Mouse (Mus musculus) urinary bladder, postnatal 36 days (tissue): ENCODE data around the gene Gm13128.
"Not testable (repeated sequence)": the region's sequence is repeated elsewhere in the genome, so short reads cannot be mapped to it uniquely, and the experiment has no call there.

Experiments used
- DNase-seq, 2 experiments: peaks; one replicate each; pipeline ENCODE4 v3.0.0; 2022; ENCODE audit warnings: low spot score in 2 of 2, mixed read lengths in 1 of 2

Gene Gm13128

DNA sequence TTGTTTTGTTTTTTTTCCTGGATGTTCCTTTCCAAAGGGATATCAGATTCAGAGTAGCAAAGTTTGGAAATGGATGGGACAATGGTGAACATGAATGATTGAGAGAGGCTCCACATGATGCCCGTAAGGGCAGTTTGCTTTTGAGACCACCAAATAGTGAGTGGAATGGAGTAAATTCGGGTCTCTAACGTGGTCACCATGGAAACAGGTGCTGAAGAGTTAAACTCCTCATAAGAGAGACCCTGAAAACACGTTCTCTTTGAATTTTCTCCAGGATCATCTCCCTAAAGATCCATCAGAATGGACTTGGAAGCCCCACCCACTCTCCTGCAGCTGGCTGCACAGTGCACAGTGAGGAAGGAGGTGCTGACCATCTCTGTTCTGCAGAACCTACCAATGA, at the start of gene Gm13128:
TSS of gene Gm13128 (plus strand) at position 301 of the 400 bp plus-strand sequence.
- not testable (repeated sequence) for DNase-seq

- not testable (repeated sequence) for DNase-seq
Observed at GRCm38 (mm10) chr4:144280388-144280787, 49.7 kb upstream of the Gm13128 start, which contains the start of gene Pramel5. Gene Pramel5 (minus strand): TSS chr4:144280488.

GRCm38 (mm10) chr4:144299414-144299813, 30.6 kb upstream of the Gm13128 start:
- not testable (repeated sequence) for DNase-seq

DNA sequence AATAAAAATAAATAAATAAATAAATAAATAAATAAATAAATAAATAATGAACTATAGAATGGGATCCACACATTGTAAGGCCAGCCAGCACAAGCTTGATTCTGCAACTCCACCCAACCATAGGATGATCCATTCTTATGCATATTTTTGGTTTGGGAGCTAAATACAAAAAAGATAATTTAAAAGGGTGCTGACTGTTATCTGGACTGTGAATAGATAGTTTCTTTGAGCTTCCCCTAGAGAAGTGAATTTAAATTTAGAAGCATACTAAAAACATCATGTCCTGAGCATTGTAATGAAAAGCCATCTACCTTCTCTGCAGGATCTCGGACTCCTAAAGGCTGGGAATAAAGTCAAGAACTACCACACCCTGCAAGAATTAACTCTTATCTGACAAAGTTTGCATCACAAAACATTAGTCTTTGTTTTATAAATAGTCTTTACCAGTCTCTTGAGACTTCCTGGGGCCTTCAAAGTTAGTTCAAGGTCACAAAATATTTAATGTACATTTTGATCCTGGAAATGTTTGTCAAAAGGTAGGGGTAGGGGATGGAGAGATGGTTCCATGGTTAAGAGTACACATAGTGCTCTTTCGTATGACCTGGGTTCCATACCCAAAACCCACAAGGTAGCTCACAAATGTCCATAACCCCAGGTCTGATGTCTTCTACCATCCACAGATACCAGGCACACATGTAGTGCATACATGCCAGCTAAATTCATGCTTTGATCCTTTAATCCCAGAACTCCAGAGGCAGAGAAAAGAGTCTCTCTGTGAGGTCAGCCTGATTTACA, 17.2 kb upstream of the Gm13128 start:
- not testable (repeated sequence) for DNase-seq

DNA sequence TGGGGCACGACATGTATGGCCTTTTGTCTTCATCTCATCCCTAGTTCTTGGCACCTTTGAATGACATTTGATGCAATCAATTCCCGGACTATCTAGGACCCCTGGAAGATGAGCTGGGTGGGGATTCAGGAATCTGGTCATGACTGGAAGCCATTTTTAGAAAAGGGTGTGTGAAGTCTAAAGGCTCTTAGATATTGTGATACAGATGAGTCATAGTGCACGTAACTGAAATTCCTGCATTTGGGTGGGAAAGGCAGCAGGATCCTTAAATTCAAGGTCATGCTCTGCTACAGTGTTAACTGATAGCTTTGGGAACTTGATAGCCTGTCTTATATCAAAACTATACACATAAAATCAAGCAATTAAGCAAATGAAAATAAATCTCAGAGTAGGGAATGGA, 5.8 kb downstream of the Gm13128 start:
- not testable (repeated sequence) for DNase-seq

GRCm38 (mm10) chr4:144357642-144358041, 27.6 kb downstream of the Gm13128 start, which contains the start of gene Gm13119:
Gene Gm13119 (plus strand): TSS chr4:144357942.
- not testable (repeated sequence) for DNase-seq

- no peak for DNase-seq
Observed at GRCm38 (mm10) chr4:144377911-144378310, 47.9 kb downstream of the Gm13128 start, which contains the start of gene Pramef20. Gene Pramef20 (minus strand): TSS chr4:144377933.
